Mouse (Mus musculus): ENCODE measurements around the gene Snapc5.
"Not testable (repeated sequence)": the region's sequence is repeated elsewhere in the genome, so short reads cannot be mapped to it uniquely, and the experiment has no call there.

Gene Snapc5

DNA sequence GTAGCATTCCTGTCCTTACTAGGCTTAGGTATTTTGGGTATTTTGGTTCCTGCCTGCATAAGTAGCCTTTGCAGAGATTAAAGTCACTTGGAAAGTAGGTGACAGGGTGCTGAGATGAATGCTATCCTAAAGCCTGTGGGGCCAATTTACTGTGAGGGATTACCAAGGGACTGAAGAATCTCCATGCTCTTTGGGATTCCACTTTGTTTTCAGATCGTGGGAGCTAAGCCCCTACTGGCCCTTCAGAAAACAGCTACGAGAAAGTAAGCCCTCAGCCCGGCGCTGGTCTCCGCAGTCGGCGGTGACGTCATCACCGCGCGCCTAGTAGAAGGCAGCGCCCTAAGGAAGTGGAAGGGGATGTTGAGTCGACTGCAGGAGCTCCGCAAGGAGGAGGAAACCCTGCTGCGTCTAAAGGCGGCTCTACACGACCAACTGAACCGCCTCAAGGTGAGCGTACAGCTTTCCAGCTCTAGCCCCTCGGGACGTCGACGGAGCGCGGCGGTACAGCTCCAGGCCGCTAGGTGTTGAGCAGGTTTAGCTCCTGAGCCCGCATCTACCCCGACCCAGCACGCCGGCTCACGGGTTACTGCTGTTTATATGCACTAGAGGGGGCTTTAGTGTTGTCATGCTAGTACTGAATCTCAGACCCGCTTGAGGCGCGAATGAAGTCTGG, at the start of gene Snapc5:
Snapc5 (plus strand) TSS at position 301 of the 673 bp plus-strand sequence.
- peak; percentile 95 for DNase-seq (ENCODE audit: low read depth, low spot score)

DNA sequence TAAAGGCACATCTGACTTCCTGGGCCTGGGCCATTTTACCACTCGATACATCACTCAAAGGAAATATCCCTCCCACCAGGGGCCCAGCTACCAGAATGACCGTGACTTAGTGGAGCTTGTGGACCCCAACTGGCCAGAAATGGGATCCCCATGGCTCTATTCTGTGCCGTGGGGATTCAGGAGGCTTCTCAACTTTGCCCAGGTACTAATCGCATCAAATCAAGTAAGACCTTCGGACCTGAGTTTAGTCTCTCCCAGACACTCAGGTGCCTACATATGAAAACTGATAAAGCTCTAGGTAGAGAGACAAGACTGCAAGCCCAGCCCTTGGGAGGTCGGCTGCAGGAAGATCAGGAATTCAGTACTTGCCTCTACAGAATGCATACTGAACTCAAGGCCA, 47.5 kb upstream of the Snapc5 start:
- no peak for DNase-seq (ENCODE audit: low read depth, low spot score)

DNA sequence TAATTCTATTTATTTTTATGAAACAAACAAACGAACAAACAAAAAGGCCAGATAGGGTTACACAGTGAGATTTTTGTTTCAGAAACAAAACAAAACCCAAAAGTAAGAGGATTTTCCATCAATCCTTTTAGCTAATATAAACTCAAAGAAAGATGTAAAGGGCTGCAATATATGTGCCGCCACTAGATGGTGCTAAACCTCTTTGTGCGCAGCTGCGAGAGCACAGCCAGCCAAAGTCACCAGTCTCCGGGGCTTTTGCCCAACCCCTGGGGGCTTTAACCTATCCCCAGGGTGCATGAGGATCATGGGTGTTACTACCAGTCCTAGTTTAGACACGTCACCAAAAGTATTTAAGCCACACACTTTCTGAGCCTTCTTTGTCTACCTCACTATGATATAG, 40.2 kb upstream of the Snapc5 start:
- DNase-seq (ENCODE audit: low read depth, low spot score), result peak; percentile 59

DNA sequence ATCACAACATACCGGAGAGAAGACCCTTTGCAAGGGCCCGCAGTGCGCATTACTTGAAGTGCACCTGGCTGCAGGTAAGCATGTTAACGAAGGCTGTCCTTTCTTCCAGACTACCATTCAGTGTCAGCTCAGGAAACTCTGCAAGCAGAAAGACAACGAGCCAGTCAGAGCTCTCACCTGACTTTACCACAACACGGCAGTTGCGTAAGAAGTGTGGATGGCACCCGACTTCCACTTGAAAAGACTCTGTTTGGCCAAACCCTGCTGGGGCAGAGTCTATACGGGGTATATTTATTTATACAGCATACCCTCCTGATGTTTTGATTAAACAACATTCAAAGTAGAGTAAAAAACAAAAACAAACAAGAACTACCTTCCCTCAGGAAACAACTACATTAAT, 39.2 kb upstream of the Snapc5 start:
- no peak for DNase-seq (ENCODE audit: low read depth, low spot score)

DNA sequence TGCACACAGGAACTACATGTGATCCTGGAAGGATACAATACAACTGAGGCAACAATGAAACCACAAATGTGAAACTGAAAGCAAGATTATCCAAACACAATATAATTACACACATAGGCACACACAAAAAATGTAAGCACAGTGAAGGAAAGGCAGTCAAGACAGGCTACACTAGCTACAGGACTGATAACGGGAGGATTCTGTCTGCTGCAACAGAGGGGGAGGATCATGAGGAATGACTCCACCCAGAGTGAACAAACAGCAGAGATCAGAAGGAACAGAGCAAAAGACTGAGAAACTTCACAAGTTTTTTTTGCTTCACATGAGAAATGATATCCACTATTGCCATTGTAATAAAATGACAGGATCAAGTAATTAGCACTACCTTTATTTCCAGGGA, 22.4 kb upstream of the Snapc5 start:
- DNase-seq (ENCODE audit: low read depth, low spot score), result no peak

DNA sequence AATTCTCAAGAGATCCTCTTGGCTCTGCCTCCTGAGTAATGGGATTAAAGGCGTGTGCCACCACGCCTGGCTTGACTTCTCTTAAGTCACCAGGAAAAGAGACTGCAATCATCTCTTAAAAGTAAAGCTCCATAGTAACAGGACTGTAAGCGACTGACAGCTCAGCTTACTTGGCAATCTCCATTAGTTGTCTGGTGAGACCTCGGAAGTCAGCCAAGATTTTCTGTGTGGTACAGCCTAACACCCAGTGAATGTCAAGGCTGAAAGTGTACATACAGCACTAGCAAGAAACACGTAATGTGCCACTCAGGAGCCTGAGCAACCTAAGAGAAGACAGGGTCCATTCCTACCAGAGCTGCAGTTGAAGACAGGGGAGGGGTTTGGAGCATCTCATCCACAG, 18.6 kb upstream of the Snapc5 start:
- DNase-seq (ENCODE audit: low read depth, low spot score), result no peak

DNA sequence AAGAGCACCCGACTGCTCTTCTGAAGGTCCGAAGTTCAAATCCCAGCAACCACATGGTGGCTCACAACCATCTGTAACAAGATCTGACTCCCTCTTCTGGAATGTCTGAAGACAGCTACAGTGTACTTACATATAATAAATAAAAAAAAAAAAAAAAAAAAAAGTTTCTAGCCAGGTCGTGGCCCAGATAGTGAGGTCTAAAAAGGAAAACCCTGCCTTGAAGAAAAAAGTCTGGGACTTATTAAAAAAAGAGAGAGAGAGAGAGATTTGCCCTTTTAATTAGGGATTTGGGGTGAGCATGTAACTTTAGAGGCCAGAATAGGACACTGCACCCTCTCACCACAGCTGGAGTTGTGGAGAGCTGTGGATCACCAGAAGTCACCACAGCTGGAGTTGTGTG, 9.1 kb upstream of the Snapc5 start:
- not testable (repeated sequence) for DNase-seq (ENCODE audit: low read depth, low spot score)

DNA sequence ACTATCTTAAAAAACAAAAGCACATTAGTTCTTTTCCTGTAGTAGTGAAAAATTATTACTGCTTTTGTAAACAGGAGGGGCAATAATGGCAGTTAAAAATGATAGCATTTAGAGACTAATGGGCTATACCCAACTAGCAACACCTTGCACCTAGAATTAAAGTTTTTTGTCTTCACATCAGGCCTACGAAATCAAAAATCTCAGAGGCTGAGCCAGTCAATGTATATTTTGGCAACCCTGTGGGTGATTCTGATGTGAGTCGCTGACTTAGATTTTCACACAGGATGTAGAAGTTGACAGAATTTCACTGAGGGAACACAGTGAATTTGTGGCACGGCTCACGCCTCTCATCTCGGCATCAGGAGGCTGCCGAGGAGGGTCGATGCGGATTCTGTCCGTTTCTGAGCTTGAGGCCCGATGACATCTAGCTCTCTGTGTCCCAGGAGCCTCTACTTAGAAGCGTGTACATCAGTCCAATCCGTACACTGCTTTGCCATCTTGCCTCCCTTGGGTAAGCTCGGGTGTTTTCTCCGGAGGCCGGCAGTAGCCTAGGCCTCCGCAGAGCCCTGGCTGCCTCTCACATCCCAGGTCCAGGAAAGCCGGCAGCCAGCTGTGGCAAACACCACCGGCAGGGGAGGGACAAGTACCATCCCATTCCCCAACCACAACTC, 6.8 kb upstream of the Snapc5 start:
- DNase-seq (ENCODE audit: low read depth, low spot score), result no peak

DNA sequence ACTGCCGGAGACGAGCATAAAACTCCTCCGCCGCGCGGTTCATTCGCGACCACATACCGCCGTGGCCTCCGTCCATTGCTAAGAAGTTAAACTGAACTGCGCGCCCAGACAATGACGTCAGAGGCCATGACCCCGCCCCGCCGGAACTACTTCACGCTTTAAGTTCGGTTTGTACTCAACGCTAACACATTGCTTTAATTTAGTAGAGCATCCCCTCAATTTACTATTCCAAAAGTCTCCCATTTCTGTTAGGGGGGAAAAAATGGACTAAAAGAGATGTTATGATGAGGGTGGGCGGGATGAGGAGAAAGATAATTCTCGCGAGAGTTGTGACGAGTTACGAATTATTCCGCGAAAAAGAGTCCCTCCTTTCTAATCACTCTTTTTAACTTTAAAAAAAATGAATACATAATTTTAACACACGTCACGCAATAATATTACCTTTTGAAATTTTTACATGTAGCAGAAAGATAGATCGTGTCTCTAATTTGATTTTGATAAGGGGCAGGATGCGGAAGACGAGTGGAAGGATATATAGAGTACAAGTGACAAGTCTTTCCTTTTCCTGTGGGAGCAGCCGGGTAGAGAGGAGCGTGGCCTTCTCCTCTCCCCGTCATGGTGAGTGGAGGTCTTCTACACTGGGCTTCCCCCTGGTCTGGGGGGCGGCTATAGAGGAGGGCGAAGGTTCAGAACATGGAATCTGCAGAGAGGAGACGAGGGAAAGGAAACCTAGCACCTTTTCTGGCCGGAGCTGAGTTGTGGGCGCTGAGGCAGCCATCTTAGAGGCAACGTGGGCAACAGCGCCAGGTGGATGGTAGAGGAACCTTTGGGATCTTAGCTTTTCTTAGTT, 6.0 kb upstream of the Snapc5 start, which contains the start of the genes Zwilch and Rpl4:
Zwilch (minus strand) TSS at position 289 of the 850 bp plus-strand sequence.
Rpl4 (plus strand) TSS at position 560 of the 850 bp plus-strand sequence.
- peak; percentile 89 for DNase-seq (ENCODE audit: low read depth, low spot score)

DNA sequence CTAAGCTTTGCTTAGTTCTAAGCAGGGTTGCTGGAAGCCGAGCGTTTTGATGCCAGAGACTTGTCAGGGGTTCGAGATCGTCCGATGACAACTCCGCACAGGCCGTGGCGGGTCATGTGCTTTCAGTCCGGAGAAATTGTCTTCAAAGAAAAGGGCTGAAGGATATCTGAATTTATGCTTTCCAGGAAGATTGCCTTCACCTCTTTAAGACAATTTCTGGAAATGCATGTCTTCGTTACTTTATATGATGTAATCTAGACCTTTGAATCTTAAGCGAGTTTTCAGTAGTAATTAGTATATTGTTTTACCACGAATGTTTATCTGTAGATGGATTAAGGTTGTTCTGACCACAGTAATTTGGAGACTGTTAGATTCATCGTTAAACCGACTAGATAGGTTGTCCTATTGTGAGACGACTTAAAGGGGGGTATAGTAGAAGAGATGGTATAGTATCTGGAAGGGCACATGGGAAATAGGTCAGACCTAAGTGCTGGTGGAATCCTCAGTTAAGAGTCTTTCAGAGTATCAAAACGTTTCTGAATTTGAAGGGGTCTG, 5.3 kb upstream of the Snapc5 start:
- DNase-seq (ENCODE audit: low read depth, low spot score), result no peak

DNA sequence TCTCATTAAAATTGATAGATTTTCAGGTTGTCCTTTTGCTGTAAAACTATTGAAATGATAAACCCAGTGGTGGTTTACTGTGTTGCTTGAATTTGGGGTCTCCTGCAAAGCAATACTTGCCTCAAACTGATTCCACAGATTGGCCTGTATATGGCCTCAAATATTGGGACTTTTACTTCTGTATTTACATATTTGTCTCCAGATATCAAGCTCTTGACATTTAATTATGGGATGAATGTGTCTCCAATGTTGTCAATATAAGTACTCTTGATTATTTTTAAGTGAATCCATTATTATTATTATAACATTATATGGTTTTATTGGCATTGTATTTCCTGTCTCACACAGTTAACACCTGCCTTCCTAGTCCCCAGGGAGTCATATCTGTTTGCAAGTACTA, 4.7 kb upstream of the Snapc5 start:
- DNase-seq (ENCODE audit: low read depth, low spot score), result no peak

DNA sequence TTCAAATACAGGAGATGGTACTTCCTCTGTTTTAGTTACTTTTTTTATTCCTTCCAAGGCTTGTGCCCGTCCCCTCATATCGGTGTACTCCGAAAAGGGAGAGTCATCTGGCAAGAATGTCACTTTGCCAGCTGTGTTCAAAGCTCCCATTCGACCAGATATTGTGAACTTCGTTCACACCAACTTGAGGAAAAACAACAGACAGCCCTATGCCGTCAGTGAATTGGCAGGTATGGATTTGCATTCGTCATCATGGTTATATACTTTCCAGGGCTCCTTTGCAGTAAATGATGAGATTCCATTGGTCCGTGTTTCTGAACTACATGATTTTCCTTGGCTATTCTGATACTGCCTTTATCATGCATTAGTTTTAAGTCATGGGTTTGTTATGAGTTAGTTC, 4.3 kb upstream of the Snapc5 start:
- no peak for DNase-seq (ENCODE audit: low read depth, low spot score)

DNA sequence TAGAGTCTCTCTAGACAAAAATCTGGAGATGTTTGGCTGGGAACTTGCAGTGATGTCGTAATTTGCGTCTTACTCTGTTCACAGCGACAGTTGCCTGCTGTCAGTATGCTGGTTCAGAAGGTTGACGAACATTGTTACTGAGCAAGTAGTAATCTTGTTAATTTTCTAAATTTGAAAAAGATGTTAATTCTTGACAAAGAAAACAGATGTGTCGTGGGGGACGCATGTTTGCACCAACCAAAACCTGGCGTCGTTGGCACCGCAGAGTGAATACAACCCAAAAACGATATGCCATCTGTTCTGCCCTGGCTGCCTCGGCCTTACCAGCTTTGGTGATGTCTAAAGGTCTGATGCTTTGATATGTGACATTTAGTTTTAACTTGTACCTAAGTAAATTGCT, 3.7 kb upstream of the Snapc5 start:
- DNase-seq (ENCODE audit: low read depth, low spot score), result no peak

DNA sequence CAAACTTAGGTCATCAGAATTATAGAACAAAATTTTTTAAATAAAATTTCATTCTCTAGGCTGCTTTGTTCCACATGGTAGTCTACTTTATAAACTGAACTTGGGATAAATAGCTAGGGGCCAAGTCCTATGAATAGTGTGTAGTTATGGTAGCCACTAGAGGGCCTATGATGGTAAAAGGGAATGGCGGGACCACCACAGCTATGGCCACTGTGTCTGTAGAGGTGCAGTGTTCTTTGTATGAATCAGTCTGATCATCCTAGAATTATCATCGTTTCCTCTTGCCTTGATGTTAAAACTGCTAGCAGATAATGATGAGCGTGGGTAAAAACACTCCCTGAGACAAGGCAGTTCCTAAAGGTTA, 482 bp upstream of the Snapc5 start:
- peak; percentile 69 for DNase-seq (ENCODE audit: low read depth, low spot score)

DNA sequence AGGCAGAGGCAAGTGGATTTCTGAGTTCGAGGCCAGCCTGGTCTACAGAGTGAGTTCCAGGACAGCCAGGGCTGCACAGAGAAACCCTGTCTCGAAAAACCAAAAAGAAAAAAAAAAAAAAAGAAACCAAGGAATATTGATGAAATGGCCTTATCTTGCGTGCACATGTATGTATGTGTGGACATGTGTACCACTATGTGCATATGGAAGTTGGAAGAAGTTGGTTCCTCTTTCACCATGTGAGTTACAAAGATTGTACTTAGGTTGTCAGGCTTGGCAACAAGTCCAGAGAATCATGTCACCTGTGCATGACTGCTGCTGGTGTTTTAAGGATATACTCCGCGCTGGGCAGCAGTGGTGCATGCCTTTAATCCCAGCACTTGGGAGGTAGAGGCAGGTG, 4.2 kb downstream of the Snapc5 start:
- DNase-seq (ENCODE audit: low read depth, low spot score), result not testable (repeated sequence)

DNA sequence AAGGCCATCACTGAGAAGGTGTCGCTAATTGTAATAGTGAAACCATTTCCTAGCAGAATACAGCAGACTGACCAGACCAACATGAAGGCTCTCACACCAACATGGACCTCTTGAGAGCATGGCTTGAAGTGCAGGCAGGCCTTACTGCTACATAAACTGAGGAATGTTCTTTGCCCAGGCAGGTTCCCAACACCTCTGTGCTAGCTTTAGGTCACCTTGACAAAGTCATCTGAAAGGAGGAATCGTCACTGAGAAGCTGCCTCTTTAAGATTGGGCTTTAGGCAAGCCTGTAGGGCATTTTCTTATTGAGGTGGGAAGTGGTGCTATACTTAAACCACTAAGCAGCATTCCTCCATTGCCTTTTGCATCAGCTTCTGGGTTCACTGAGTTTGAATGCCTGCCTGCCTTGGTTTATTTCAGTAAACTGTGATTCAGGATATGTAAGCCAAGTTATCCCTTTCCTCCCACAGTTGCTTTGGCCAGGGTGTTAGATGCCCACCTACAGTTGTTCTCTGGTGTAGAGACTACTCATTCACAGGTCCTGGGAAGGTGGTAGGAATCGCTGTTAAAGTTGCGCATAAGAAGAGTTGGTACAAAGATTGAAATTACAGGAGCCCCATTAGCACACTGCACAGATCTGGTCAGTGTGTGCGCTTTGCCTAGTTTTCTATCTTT, 5.2 kb downstream of the Snapc5 start:
- peak; percentile 82 for DNase-seq (ENCODE audit: low read depth, low spot score)

DNA sequence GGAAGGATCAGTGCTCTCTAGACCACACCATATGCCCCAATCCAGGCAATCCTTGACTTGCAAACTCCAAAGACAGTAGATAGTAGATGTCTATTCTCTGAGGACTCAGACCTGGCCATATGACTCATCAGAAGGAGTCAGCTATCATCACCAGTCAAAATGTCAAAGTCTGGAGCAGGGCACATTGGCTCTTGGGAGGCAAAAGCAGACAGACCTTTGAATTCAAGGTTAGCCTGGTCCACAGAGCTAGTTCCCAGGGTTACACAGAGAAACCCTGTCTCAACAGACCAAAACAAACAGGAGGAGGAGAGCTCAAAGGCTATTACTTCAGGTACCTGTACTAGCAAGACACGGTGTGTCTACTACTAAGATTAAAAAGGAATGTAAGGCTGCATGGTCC, 14.8 kb downstream of the Snapc5 start:
- DNase-seq (ENCODE audit: low read depth, low spot score), result no peak

DNA sequence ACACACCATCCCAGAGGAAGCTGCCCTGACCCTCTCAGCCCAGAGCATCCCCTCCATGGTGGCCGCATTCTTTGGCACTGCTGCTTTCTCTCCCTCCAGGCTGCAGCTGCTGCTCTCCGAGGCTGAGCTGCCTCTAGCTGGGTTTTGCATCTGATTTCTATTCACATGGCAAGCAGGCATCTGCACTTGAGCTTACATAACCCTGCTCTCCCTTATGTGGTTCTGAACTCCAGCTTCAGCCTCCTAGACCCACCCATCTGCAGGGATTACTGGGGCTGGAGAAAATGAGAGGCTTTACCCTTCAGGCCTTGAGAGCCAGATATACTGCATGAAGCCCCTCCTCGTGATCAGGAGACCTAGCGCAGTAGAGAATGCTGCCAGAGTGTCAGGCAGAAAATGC, 16.5 kb downstream of the Snapc5 start:
- no peak for DNase-seq (ENCODE audit: low read depth, low spot score)

DNA sequence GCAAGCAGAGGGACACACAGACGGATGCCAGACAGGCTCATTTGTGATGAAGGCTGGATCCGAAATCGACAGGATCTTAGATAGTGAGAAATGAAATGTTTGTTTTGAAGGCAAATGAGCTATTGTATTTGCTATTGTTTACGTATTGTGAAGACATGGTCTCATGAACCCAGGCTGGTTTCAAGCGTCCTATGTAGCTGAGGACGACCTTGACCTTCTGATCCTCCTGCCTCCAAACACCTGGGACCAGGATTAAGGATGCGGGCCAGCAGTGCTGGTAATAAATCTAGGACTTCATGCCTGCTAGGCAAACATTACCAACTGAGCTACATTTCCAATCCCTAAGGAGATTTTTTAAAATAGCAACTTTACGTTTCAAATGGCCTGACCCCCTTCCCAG, 18.4 kb downstream of the Snapc5 start:
- peak; percentile 52 for DNase-seq (ENCODE audit: low read depth, low spot score)

DNA sequence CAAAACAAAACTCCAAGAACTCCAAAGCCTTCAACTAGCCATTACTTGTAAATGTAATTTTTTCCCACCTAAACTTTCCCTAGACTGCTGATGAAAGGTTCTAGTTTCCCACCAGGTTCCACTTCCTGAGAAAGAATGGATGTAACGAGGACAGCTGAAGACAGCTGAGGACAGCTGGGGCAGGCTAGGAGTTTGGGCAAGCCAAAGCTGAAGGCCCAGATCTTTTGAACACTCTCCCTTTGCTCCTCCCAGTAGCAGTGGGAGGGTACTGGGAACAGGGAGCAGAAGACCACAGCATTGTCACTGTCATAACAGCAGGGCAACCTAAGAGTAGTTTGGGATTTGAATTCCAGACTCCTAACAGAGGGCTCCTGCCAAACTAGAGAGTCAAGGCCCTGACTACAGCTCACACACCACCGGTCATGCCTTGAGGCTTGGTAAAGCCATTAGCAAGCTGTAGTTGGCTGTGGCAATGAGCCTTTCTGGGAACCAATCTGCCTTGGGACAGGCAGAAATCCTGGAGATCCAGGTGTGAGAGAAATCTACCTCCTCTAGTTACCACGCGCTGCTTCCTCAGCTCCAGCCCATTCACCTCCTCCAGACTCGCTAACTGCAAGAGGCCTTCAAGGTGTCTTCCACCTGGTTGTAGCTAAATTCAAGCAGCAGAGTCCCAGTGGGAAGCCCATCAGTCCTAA, 19.1 kb downstream of the Snapc5 start:
- DNase-seq (ENCODE audit: low read depth, low spot score), result peak; percentile 46

Measured in ES-CJ7 (cell line).